Mouse (Mus musculus): ENCODE results near the gene Irs1.

Irs1 gene

DNA sequence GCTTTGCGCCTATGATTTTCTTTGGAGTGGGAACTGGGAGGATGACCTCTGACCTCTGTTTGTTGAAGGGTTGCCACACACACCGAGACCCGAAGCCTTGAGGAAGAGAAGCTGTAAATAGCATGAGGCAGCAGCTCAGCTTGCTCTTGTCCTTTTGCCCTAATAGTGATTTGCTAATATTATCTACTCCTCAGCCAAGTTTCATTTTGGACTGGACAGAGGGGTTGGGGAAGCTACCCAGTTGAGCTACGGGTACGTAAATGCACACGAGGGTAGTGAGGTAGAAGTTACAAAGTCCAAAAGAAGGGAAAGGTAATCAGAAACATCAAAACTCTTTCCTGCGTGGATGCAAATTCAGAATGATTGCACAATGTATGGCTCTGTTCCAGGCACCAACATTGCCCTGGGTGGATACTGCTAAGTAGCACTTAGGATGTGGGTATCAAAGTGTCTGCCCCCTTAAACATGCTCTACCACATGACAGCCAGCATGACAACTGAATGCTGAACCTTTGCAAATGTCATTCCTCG lies 107.2 kb downstream of the Irs1 start:
- no peak for DNase-seq (ENCODE audit: low spot score in 2 of 2)

Measured in frontal cortex, postnatal 25 days (tissue).